In the genomic region with DNA sequence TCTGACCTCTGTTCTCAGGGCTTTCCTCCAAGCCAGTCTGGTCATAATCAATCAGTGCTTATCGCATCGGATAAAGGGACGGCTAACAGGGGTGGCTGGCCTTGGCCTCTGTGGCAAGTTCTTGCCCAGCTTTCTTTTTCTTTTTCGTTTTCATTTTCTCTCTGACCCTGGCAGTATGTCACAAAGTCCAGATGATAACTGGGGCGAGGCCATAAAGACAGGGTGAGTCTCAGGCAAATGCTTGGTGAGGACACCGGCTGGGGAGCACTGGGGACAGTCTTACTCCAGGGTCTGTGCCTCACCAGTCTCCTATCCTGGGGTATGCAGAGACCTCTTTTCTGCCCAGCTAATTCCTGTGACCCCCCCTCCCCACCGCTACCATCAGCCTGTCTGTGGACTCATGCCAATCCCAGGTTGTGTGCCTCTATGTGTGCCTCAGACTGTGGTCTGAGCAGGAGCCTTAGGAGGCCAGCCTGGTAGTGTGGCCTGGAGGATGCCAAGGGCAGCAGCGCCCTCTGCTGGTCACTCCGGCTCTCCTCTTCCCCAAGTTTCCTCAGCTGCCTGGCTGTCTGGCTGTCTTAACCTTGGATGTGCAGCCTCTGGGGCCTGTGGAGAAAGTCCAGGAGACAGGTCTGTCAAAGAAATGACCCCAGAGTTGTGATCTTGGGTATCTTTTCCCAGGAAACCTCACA, we compare ENCODE assay signal across 8 mouse cellular contexts. TPM values are rescaled to one million over a fixed set of nuclear protein-coding genes. Genes with fewer than 3 reads are reported as not detected.
DNase-seq lines count a peak whose midpoint lies in the region; ATAC-seq and TF ChIP-seq lines count a peak whose summit lies in the region.

No protein-coding gene starts in this region.

- no peak overlapping the region for H3K27ac ChIP-seq in forebrain, embryonic 11.5 days (ENCODE audit: low read depth, low read length)
- no peak overlapping the region for H3K27ac ChIP-seq in heart, postnatal 0 days (ENCODE audit: low read depth)
- no peak overlapping the region for H3K27ac ChIP-seq in liver, embryonic 14.5 days
- no peak overlapping the region for H3K27ac ChIP-seq in neural tube, embryonic 13.5 days (replicated peaks)
- H3K27ac ChIP-seq in stomach, postnatal 0 days (replicated peaks), result no peak overlapping the region

- H3K9ac ChIP-seq in forebrain, embryonic 11.5 days (ENCODE audit: low read length), result no peak overlapping the region
- no peak overlapping the region for H3K9ac ChIP-seq in heart, postnatal 0 days (replicated peaks; ENCODE audit: low read depth, low read length)
- H3K9ac ChIP-seq in liver, embryonic 14.5 days (replicated peaks), result no peak overlapping the region
- no peak overlapping the region for H3K9ac ChIP-seq in neural tube, embryonic 13.5 days
- no peak overlapping the region for H3K9ac ChIP-seq in stomach, postnatal 0 days (ENCODE audit: low read length)

- WGBS in forebrain, embryonic 11.5 days, result 54% methylated on average over 9 of the region's 9 CpGs
- whole genome bisulfite sequencing in heart, postnatal 0 days, result 49% methylated on average over 9 of the region's 9 CpGs
- 39% methylated on average over 9 of the region's 9 CpGs for WGBS in liver, embryonic 14.5 days (ENCODE audit: insufficient replicate concordance)
- WGBS in neural tube, embryonic 13.5 days, result 46% methylated on average over 9 of the region's 9 CpGs
- WGBS in stomach, postnatal 0 days, result 36% methylated on average over 9 of the region's 9 CpGs

- H3K4me3 ChIP-seq in forebrain, embryonic 11.5 days (ENCODE audit: low read depth, low read length), result no peak overlapping the region
- H3K4me3 ChIP-seq in heart, postnatal 0 days (ENCODE audit: low read depth, low read length), result no peak overlapping the region
- no peak overlapping the region for H3K4me3 ChIP-seq in liver, embryonic 14.5 days (ENCODE audit: insufficient read depth in 1 of 2, low read depth in 2 of 2, low read length in 2 of 2)
- no peak overlapping the region for H3K4me3 ChIP-seq in neural tube, embryonic 13.5 days
- H3K4me3 ChIP-seq in stomach, postnatal 0 days (ENCODE audit: low read depth, low read length), result no peak overlapping the region

- no peak overlapping the region for H3K4me2 ChIP-seq in forebrain, embryonic 11.5 days (ENCODE audit: low read depth, low read length, severe bottlenecking)
- no peak overlapping the region for H3K4me2 ChIP-seq in heart, postnatal 0 days (ENCODE audit: low read depth, low read length)
- no peak overlapping the region for H3K4me2 ChIP-seq in liver, embryonic 14.5 days (ENCODE audit: low read depth)
- H3K4me2 ChIP-seq in neural tube, embryonic 13.5 days, result no peak overlapping the region
- no peak overlapping the region for H3K4me2 ChIP-seq in stomach, postnatal 0 days (replicated peaks; ENCODE audit: low read depth)

- H3K9me3 ChIP-seq in forebrain, embryonic 11.5 days (ENCODE audit: control insufficient read depth, low read length), result no peaks in the 10 kb centered on the region
- no peaks in the 10 kb centered on the region for H3K9me3 ChIP-seq in heart, postnatal 0 days (replicated peaks; ENCODE audit: control insufficient read depth, low read length)
- H3K9me3 ChIP-seq in liver, embryonic 14.5 days (ENCODE audit: control insufficient read depth, low read length), result no peaks in the 10 kb centered on the region
- H3K9me3 ChIP-seq in neural tube, embryonic 13.5 days, result no peaks in the 10 kb centered on the region
- H3K9me3 ChIP-seq in stomach, postnatal 0 days (ENCODE audit: control insufficient read depth, low read length), result no peaks in the 10 kb centered on the region

- peak; percentile 71 for ATAC-seq in forebrain, embryonic 11.5 days (replicated peaks; ENCODE audit: low FRiP score)
- ATAC-seq in heart, postnatal 0 days (ENCODE audit: insufficient read depth, low read depth), result peak; percentile 71
- peak; percentile 44; the same call in 1 of the 2 replicates for ATAC-seq in liver, embryonic 14.5 days (ENCODE audit: insufficient read depth)
- ATAC-seq in neural tube, embryonic 13.5 days (ENCODE audit: low read depth), result peak; percentile 70
- peak; percentile 81 for ATAC-seq in stomach, postnatal 0 days (ENCODE audit: low FRiP score, low TSS enrichment)

- no peaks in the 10 kb centered on the region; the same call in 1 of the 2 replicates for H3K27me3 ChIP-seq in forebrain, embryonic 11.5 days (ENCODE audit: control insufficient read depth, insufficient read depth, low read length)
- H3K27me3 ChIP-seq in heart, postnatal 0 days (ENCODE audit: control insufficient read depth, insufficient read depth, low read length), result peaks cover 12% of the 10 kb centered on the region; the same call in 1 of the 2 replicates
- H3K27me3 ChIP-seq in liver, embryonic 14.5 days (ENCODE audit: control insufficient read depth, insufficient read depth, low read length), result no peaks in the 10 kb centered on the region
- H3K27me3 ChIP-seq in neural tube, embryonic 13.5 days, result peaks cover 3% of the 10 kb centered on the region
- H3K27me3 ChIP-seq in stomach, postnatal 0 days (ENCODE audit: control insufficient read depth, insufficient read depth, low read length), result no peaks in the 10 kb centered on the region

- peak; percentile 92 for DNase-seq in CD4-positive, CD25-positive, alpha-beta regulatory T cell, adult 2 months (ENCODE audit: low read depth, low spot score)
- DNase-seq in c-Kit-negative CD71-positive TER-119-positive erythroid progenitor cells, embryonic 14.5 days (ENCODE audit: low read depth, low spot score), result peak; percentile 19
- peak; percentile 92 for DNase-seq in forebrain, embryonic 11.5 days (ENCODE audit: low spot score)
- peak; percentile 79 for DNase-seq in heart, postnatal 0 days (ENCODE audit: low spot score)
- peak; percentile 86 to 90 for DNase-seq in kidney, postnatal 25 days
- peak; percentile 24 to 35 (median 30) for DNase-seq in liver, embryonic 14.5 days (ENCODE audit: low read depth in 3 of 3, low spot score in 3 of 3)
- peak; percentile 91 for DNase-seq in stomach, postnatal 0 days (ENCODE audit: low spot score)

- no peaks in the 10 kb centered on the region for H3K36me3 ChIP-seq in forebrain, embryonic 11.5 days (ENCODE audit: control insufficient read depth, insufficient read depth, low read length)
- H3K36me3 ChIP-seq in heart, postnatal 0 days (replicated peaks; ENCODE audit: control insufficient read depth, insufficient read depth, low read length), result no peaks in the 10 kb centered on the region
- no peaks in the 10 kb centered on the region for H3K36me3 ChIP-seq in liver, embryonic 14.5 days (replicated peaks; ENCODE audit: control insufficient read depth, insufficient read depth, low read depth)
- H3K36me3 ChIP-seq in neural tube, embryonic 13.5 days, result no peaks in the 10 kb centered on the region
- H3K36me3 ChIP-seq in stomach, postnatal 0 days (ENCODE audit: control insufficient read depth, insufficient read depth, low read length), result no peaks in the 10 kb centered on the region

- no peak for TF ChIP-seq EP300 in heart, postnatal 0 days (IDR thresholded peaks at IDR 0.05; ENCODE audit: low read depth)
- no peak for TF ChIP-seq EP300 in liver, embryonic 14.5 days (IDR thresholded peaks at IDR 0.05; ENCODE audit: low read depth)
- no peak for TF ChIP-seq EP300 in stomach, postnatal 0 days (optimal IDR thresholded peaks at IDR 0.05)

- peak; percentile 94 for TF ChIP-seq CTCF in heart, postnatal 0 days (IDR thresholded peaks at IDR 0.05; ENCODE audit: low read depth)
- peak; percentile 95 for TF ChIP-seq CTCF in liver, embryonic 14.5 days (IDR thresholded peaks at IDR 0.05; ENCODE audit: low read depth)
- peak; percentile 97 for TF ChIP-seq CTCF in stomach, postnatal 0 days (IDR thresholded peaks at IDR 0.05; ENCODE audit: low read depth)

- no peaks in the 10 kb centered on the region for H3K4me1 ChIP-seq in forebrain, embryonic 11.5 days (replicated peaks; ENCODE audit: control insufficient read depth, insufficient read depth, low read length)
- no peaks in the 10 kb centered on the region for H3K4me1 ChIP-seq in heart, postnatal 0 days (ENCODE audit: control insufficient read depth, insufficient read depth)
- H3K4me1 ChIP-seq in liver, embryonic 14.5 days (replicated peaks; ENCODE audit: control insufficient read depth in 2 of 2, insufficient read depth in 2 of 2, low read length in 1 of 2), result no peaks in the 10 kb centered on the region
- H3K4me1 ChIP-seq in neural tube, embryonic 13.5 days (replicated peaks), result peaks cover 4% of the 10 kb centered on the region; the same call in 1 of the 2 replicates
- H3K4me1 ChIP-seq in stomach, postnatal 0 days (replicated peaks; ENCODE audit: control insufficient read depth, insufficient read depth), result no peaks in the 10 kb centered on the region

RNA-seq across cellular contexts. Expression of gene Irf8, which starts 59.9 kb away (rescaled TPM):
- 2.7 and 3.7 TPM in 2 replicates for polyA plus RNA-seq in forebrain, embryonic 11.5 days (2014; fragmentation: Nextera tagmentation; extraction: Ambion mirVana)
- 13.9 and 15.2 TPM in 2 replicates for total RNA-seq in heart, postnatal 0 days (2014; rRNA removed; ENCODE audit: low replicate concordance)
- 11.5 and 12.2 TPM in 2 replicates for polyA plus RNA-seq in heart, postnatal 0 days (2015; fragmentation: Nextera tagmentation; extraction: Ambion mirVana)
- polyA plus RNA-seq in liver, embryonic 14.5 days (2012; rRNA removed), result 3.3 and 4.2 TPM in 2 replicates
- polyA plus RNA-seq in liver, embryonic 14.5 days (2014; fragmentation: Nextera tagmentation; extraction: Ambion mirVana), result 7.2 and 8.9 TPM in 2 replicates
- 4.1 and 4.9 TPM in 2 replicates for polyA plus RNA-seq in neural tube, embryonic 13.5 days (2015; fragmentation: Nextera tagmentation; extraction: Ambion mirVana)
- 18.7 and 18.9 TPM in 2 replicates for polyA plus RNA-seq in stomach, postnatal 0 days (2015; fragmentation: Nextera tagmentation; extraction: Ambion mirVana)

Comparison
In these comparisons a context has a peak if more than half of its experiments do, and no peak if none do; other contexts are left out.
1. DNase-seq: peak in every context shown above with its lines; median percentile 92 in CD4-positive, CD25-positive, alpha-beta regulatory T cell, adult 2 months; 92 in forebrain, embryonic 11.5 days; 91 in stomach, postnatal 0 days; 88 in kidney, postnatal 25 days; 79 in heart, postnatal 0 days; 30 in liver, embryonic 14.5 days; 19 in c-Kit-negative CD71-positive TER-119-positive erythroid progenitor cells, embryonic 14.5 days.